Mouse (Mus musculus): ENCODE measurements at regions not wholly inside any gene's neighbourhood (a gene's known extent, or its start where the extent isn't known, plus 50 kb on each side); places are given as distances from the start of the nearest gene placed in this dataset.

DNA sequence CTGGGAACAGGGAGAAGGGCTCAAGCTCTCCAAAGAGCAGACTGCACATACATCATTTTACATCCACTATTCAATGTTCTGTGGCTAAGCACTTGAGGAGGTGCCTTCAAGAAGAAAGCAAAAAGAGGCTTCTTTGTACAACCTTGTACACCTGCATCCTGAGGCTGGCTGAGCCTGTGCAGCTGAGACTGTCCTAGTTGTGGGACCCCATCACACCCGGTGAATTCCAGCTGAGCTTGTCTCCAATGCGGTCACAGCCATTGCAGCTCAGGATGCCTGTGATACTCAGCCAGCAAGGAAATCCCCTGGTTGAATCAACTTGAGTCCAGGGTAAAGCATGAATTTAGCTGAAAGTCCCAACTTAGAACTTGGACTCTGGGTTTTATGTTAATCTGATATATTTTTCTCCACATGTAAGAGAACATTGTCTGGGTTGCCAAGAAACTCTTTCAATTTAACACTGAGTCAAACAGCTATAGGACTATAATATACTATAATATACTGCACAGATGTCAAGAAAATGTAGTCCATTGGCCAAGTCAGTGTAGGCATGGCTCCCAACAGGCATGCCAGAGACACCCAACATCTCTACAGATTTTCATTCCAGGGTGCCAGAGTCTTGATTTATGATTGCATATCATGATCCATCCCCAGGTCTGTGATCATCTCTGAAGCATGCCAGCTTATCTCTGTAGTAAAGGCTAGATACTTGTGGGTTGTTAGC is 599.2 kb downstream of the Pard3 start:
- Histone ChIP-seq H3K27me3 (ENCODE audit: control insufficient read depth, insufficient read depth, low read length) (no peaks in the 10 kb centered on the region), H3K4me2 (replicated peaks) (no peak overlapping the region), H3K4me3 (replicated peaks; ENCODE audit: low read length) (no peak overlapping the region), H3K9me3 (ENCODE audit: control insufficient read depth, low read length) (no peaks in the 10 kb centered on the region), H3K9ac (no peak overlapping the region), H3K36me3 (replicated peaks; ENCODE audit: control insufficient read depth, insufficient read depth) (no peaks in the 10 kb centered on the region), H3K4me1 (replicated peaks; ENCODE audit: control insufficient read depth, insufficient read depth, low read length) (no peaks in the 10 kb centered on the region), H3K27ac (no peak overlapping the region)
- 96% methylated on average over 2 of the region's 2 CpGs for WGBS
- ATAC-seq (ENCODE audit: low FRiP score) (no peak), DNase-seq (ENCODE audit: low spot score) (no peak)

GRCm38 (mm10) chr8:127666606-127667005 is 602.9 kb downstream of the Pard3 start:
- no peaks in the 10 kb centered on the region for H3K4me1 ChIP-seq (replicated peaks; ENCODE audit: control insufficient read depth, insufficient read depth, low read length)
- no peak overlapping the region for H3K27ac ChIP-seq
- DNase-seq (ENCODE audit: low spot score) (no peak), ATAC-seq (ENCODE audit: low FRiP score) (no peak)
- no peak overlapping the region for H3K4me3 ChIP-seq (replicated peaks; ENCODE audit: low read length)
- no peak overlapping the region for H3K9ac ChIP-seq
- no peaks in the 10 kb centered on the region for H3K9me3 ChIP-seq (ENCODE audit: control insufficient read depth, low read length)
- H3K27me3 ChIP-seq (ENCODE audit: control insufficient read depth, insufficient read depth, low read length) = no peaks in the 10 kb centered on the region
- H3K4me2 ChIP-seq (replicated peaks) = no peak overlapping the region
- no peaks in the 10 kb centered on the region for H3K36me3 ChIP-seq (replicated peaks; ENCODE audit: control insufficient read depth, insufficient read depth)
- 79% methylated on average over 2 of the region's 2 CpGs for WGBS

- DNase-seq (ENCODE audit: low spot score) = no peak
- ATAC-seq (ENCODE audit: low FRiP score) = no peak
- no peaks in the 10 kb centered on the region for H3K36me3 ChIP-seq (replicated peaks; ENCODE audit: control insufficient read depth, insufficient read depth)
- H3K27me3 ChIP-seq (ENCODE audit: control insufficient read depth, insufficient read depth, low read length) = no peaks in the 10 kb centered on the region
- WGBS = 64% methylated on average over 2 of the region's 2 CpGs
- H3K9me3 ChIP-seq (ENCODE audit: control insufficient read depth, low read length) = no peaks in the 10 kb centered on the region
- no peak overlapping the region for H3K9ac ChIP-seq
- no peaks in the 10 kb centered on the region for H3K4me1 ChIP-seq (replicated peaks; ENCODE audit: control insufficient read depth, insufficient read depth, low read length)
- no peak overlapping the region for H3K4me3 ChIP-seq (replicated peaks; ENCODE audit: low read length)
- no peak overlapping the region for H3K4me2 ChIP-seq (replicated peaks)
- no peak overlapping the region for H3K27ac ChIP-seq
Observed at GRCm38 (mm10) chr8:127668991-127669390, 605.3 kb downstream of the Pard3 start.

DNA sequence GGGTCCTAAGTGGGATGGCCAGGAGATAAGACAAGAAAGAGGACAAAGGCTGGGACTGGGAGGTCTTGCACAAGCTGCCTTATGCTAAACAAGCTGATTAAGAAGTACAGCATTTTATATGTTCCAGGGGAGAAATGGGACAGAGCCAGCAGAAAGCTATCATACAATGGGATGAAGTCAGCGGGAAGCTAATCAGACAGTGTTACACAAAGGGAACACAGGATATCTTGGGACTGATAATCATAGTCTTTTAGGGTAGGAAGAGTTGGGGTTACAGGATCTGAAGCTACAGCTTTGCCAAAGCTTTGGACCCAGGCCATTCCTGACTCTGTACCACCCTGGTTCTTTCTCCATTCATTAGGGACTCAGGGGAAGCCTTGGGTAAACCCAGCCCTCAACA is 610.4 kb downstream of the Pard3 start:
- Histone ChIP-seq H3K4me3 (replicated peaks; ENCODE audit: low read length) (no peak overlapping the region), H3K9me3 (ENCODE audit: control insufficient read depth, low read length) (no peaks in the 10 kb centered on the region), H3K4me2 (replicated peaks) (no peak overlapping the region), H3K27ac (no peak overlapping the region), H3K9ac (no peak overlapping the region), H3K4me1 (replicated peaks; ENCODE audit: control insufficient read depth, insufficient read depth, low read length) (no peaks in the 10 kb centered on the region), H3K36me3 (replicated peaks; ENCODE audit: control insufficient read depth, insufficient read depth) (no peaks in the 10 kb centered on the region), H3K27me3 (ENCODE audit: control insufficient read depth, insufficient read depth, low read length) (no peaks in the 10 kb centered on the region)
- no peak for DNase-seq (ENCODE audit: low spot score)
- no peak for ATAC-seq (ENCODE audit: low FRiP score)
- WGBS = 68% methylated on average over 1 of the region's 1 CpGs

GRCm38 (mm10) chr8:127675377-127675776 is 611.7 kb downstream of the Pard3 start:
- no peaks in the 10 kb centered on the region for H3K9me3 ChIP-seq (ENCODE audit: control insufficient read depth, low read length)

DNA sequence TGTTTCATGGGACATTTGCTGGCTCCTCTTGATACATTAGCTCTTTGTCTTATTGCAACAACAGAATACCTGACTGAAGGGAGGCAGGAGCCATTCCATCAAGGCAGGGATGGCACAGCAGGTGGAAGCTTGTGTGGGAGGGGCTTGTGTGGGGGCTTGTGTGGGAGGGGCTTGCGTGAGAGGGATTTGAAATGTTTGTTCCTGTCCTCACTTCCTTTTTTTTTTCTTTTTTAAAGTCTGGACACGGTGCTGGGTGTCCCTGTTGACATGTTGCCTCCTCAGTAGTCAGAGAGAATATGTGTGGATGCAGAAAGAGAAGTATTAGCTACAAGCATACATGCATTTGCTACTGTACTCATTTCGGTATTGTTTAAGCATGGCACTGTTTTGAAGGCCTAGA is 616.5 kb downstream of the Pard3 start:
- Histone ChIP-seq H3K4me3 (replicated peaks; ENCODE audit: low read length) (no peak overlapping the region), H3K27me3 (ENCODE audit: control insufficient read depth, insufficient read depth, low read length) (no peaks in the 10 kb centered on the region), H3K4me2 (replicated peaks) (no peak overlapping the region), H3K9ac (no peak overlapping the region), H3K4me1 (replicated peaks; ENCODE audit: control insufficient read depth, insufficient read depth, low read length) (no peaks in the 10 kb centered on the region), H3K36me3 (replicated peaks; ENCODE audit: control insufficient read depth, insufficient read depth) (no peaks in the 10 kb centered on the region), H3K9me3 (ENCODE audit: control insufficient read depth, low read length) (no peaks in the 10 kb centered on the region), H3K27ac (no peak overlapping the region)
- WGBS = 77% methylated on average over 3 of the region's 3 CpGs
- ATAC-seq (ENCODE audit: low FRiP score) (no peak), DNase-seq (ENCODE audit: low spot score) (no peak)

More at GRCm38 (mm10) chr8:127675377-127675776, 611.7 kb downstream of the Pard3 start:
- H3K4me3 ChIP-seq (replicated peaks; ENCODE audit: low read length) = no peak overlapping the region
- ATAC-seq (ENCODE audit: low FRiP score) (no peak), DNase-seq (ENCODE audit: low spot score) (no peak)
- H3K4me2 ChIP-seq (replicated peaks) = no peak overlapping the region
- H3K27ac ChIP-seq = no peak overlapping the region
- 89% methylated on average over 4 of the region's 4 CpGs for WGBS
- no peak overlapping the region for H3K9ac ChIP-seq
- H3K27me3 ChIP-seq (ENCODE audit: control insufficient read depth, insufficient read depth, low read length) = no peaks in the 10 kb centered on the region
- H3K36me3 ChIP-seq (replicated peaks; ENCODE audit: control insufficient read depth, insufficient read depth) = no peaks in the 10 kb centered on the region
- no peaks in the 10 kb centered on the region for H3K4me1 ChIP-seq (replicated peaks; ENCODE audit: control insufficient read depth, insufficient read depth, low read length)

- H3K4me3 ChIP-seq (replicated peaks; ENCODE audit: low read length) = no peak overlapping the region
- no peak overlapping the region for H3K9ac ChIP-seq
- ATAC-seq (ENCODE audit: low FRiP score) (no peak), DNase-seq (ENCODE audit: low spot score) (no peak)
- H3K9me3 ChIP-seq (ENCODE audit: control insufficient read depth, low read length) = no peaks in the 10 kb centered on the region
- no peak overlapping the region for H3K4me2 ChIP-seq (replicated peaks)
- no peaks in the 10 kb centered on the region for H3K27me3 ChIP-seq (ENCODE audit: control insufficient read depth, insufficient read depth, low read length)
- WGBS = 48% methylated on average over 5 of the region's 5 CpGs
- no peak overlapping the region for H3K27ac ChIP-seq
- H3K4me1 ChIP-seq (replicated peaks; ENCODE audit: control insufficient read depth, insufficient read depth, low read length) = no peaks in the 10 kb centered on the region
- no peaks in the 10 kb centered on the region for H3K36me3 ChIP-seq (replicated peaks; ENCODE audit: control insufficient read depth, insufficient read depth)
Observed at GRCm38 (mm10) chr8:127684213-127684612, 620.5 kb downstream of the Pard3 start.

DNA sequence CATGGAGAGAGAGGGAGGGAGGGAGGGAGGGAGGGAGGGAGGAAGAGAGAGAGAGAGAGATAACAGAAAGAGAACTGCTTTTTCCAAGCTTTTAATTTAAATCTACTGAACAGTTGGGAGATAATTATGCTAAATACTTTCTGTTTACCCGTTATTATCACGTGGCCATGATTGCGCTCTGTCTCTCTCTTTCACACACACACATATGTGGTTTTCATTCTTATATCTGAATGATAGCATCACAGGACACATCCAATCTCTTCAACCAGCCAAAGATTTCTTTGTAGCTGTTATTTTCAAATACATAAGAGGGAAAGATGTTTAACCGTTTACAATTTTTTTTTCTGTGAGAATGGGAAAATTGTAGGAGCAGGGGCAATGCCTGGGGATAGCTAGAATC is 627.1 kb downstream of the Pard3 start:
- Histone ChIP-seq H3K27me3 (ENCODE audit: control insufficient read depth, insufficient read depth, low read length) (no peaks in the 10 kb centered on the region), H3K9ac (no peak overlapping the region), H3K4me3 (replicated peaks; ENCODE audit: low read length) (no peak overlapping the region), H3K27ac (no peak overlapping the region), H3K4me2 (replicated peaks) (no peak overlapping the region), H3K4me1 (replicated peaks; ENCODE audit: control insufficient read depth, insufficient read depth, low read length) (no peaks in the 10 kb centered on the region), H3K36me3 (replicated peaks; ENCODE audit: control insufficient read depth, insufficient read depth) (no peaks in the 10 kb centered on the region), H3K9me3 (ENCODE audit: control insufficient read depth, low read length) (no peaks in the 10 kb centered on the region)
- WGBS = 84% methylated on average over 4 of the region's 4 CpGs
- DNase-seq (ENCODE audit: low spot score) (no peak), ATAC-seq (ENCODE audit: low FRiP score) (no peak)

- H3K4me2 ChIP-seq (replicated peaks) = no peak overlapping the region
- no peak for ATAC-seq (ENCODE audit: low FRiP score)
- no peaks in the 10 kb centered on the region for H3K4me1 ChIP-seq (replicated peaks; ENCODE audit: control insufficient read depth, insufficient read depth, low read length)
- no peak overlapping the region for H3K4me3 ChIP-seq (replicated peaks; ENCODE audit: low read length)
- no peaks in the 10 kb centered on the region for H3K27me3 ChIP-seq (ENCODE audit: control insufficient read depth, insufficient read depth, low read length)
- 93% methylated on average over 4 of the region's 4 CpGs for WGBS
- no peak overlapping the region for H3K27ac ChIP-seq
- H3K9me3 ChIP-seq (ENCODE audit: control insufficient read depth, low read length) = no peaks in the 10 kb centered on the region
- no peaks in the 10 kb centered on the region for H3K36me3 ChIP-seq (replicated peaks; ENCODE audit: control insufficient read depth, insufficient read depth)
- H3K9ac ChIP-seq = no peak overlapping the region
- DNase-seq (ENCODE audit: low spot score) = no peak
Observed at GRCm38 (mm10) chr8:127698404-127698803, 634.7 kb downstream of the Pard3 start.

DNA sequence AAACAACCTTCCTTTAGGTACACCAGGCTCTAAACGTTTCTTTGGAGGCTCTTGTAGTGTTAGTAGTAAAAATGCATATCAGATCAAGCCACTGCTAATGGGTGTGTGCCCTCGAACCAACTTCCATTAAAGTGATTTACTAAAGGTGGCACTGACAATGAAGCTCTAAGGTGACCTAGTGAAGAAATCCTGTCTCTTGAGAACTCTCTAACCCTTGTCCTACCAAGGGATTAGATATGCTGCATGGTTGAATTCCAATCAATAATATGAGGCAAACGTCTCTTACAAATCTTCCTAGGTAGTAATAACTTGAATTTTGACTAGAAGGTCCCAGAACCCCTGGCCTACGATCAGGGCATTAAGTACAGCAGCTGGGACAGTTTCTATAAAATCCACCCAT is 640.7 kb downstream of the Pard3 start:
- Histone ChIP-seq H3K36me3 (replicated peaks; ENCODE audit: control insufficient read depth, insufficient read depth) (no peaks in the 10 kb centered on the region), H3K9me3 (ENCODE audit: control insufficient read depth, low read length) (no peaks in the 10 kb centered on the region), H3K4me2 (replicated peaks) (no peak overlapping the region), H3K9ac (no peak overlapping the region), H3K4me3 (replicated peaks; ENCODE audit: low read length) (no peak overlapping the region), H3K27ac (no peak overlapping the region), H3K27me3 (ENCODE audit: control insufficient read depth, insufficient read depth, low read length) (no peaks in the 10 kb centered on the region), H3K4me1 (replicated peaks; ENCODE audit: control insufficient read depth, insufficient read depth, low read length) (peaks cover 11% of the 10 kb centered on the region; the same call in 1 of the 2 replicates)
- ATAC-seq (ENCODE audit: low FRiP score) (no peak), DNase-seq (ENCODE audit: low spot score) (no peak)
- WGBS = 84% methylated on average over 4 of the region's 4 CpGs

All from hindbrain, embryonic 14.5 days (tissue).